Mouse (Mus musculus) heart, embryonic 14.5 days (tissue): ENCODE data around the gene Cmc4. TPM values are rescaled to one million over a fixed set of nuclear protein-coding genes. Genes with fewer than 3 reads are reported as not detected.

Experiments
- ATAC-seq: fragments of 200-750 bp; cut with Nextera tagmentation; 2 replicates; pipeline ENCODE4 v1.8.0; 2017; ENCODE audit warnings: low read depth, moderate TSS enrichment; ENCODE audit not compliant: insufficient number of reproducible peaks, insufficient read depth, low FRiP score
- H3K27ac ChIP-seq, 2 experiments: fragments of 200-500 bp in 1 of 2; fragments of 300-500 bp in 1 of 2; sonication (generic) in 1 of 2; replicated peaks in 1 of 2; 2 replicates each; pipeline ENCODE4 v1.5.1; 2012 to 2014; ENCODE audit warnings: low read depth in 2 of 2, low read length in 2 of 2, control low read depth in 1 of 2, mild to moderate bottlenecking in 1 of 2, mixed read lengths in 1 of 2; ENCODE audit not compliant: control insufficient read depth in 1 of 2, insufficient read depth in 1 of 2
- H3K27me3 ChIP-seq: fragments of 300-500 bp; sonication (generic); 2 replicates; pipeline ENCODE4 v1.6.1; 2014; ENCODE audit warnings: mild to moderate bottlenecking, low read length, control low read depth; ENCODE audit not compliant: control insufficient read depth, insufficient read depth
- H3K36me3 ChIP-seq: fragments of 300-500 bp; sonication (generic); 2 replicates; pipeline ENCODE4 v1.6.1; 2014; ENCODE audit warnings: mild to moderate bottlenecking, control low read depth, low read length, mixed read lengths; ENCODE audit not compliant: control insufficient read depth, insufficient read depth
- H3K4me1 ChIP-seq, 2 experiments: fragments of 200-500 bp in 1 of 2; fragments of 300-500 bp in 1 of 2; sonication (generic) in 1 of 2; 2 replicates each; pipeline ENCODE4 v1.6.1; 2012 to 2014; ENCODE audit warnings: low read length in 2 of 2, control low read depth in 1 of 2, mixed read lengths in 1 of 2; ENCODE audit not compliant: control insufficient read depth in 2 of 2, insufficient read depth in 2 of 2
- H3K4me2 ChIP-seq: fragments of 300-500 bp; sonication (generic); 2 replicates; pipeline ENCODE4 v1.6.1; 2014; ENCODE audit warnings: mild to moderate bottlenecking, low read length
- H3K4me3 ChIP-seq, 2 experiments: fragments of 200-500 bp in 1 of 2; fragments of 300-500 bp in 1 of 2; sonication (generic) in 1 of 2; 2 replicates each; pipeline ENCODE4 v1.5.1; 2012 to 2014; ENCODE audit warnings: low read length in 2 of 2, mild to moderate bottlenecking in 2 of 2, control low read depth in 1 of 2, low read depth in 1 of 2, moderate library complexity in 1 of 2; ENCODE audit not compliant: control insufficient read depth in 1 of 2, insufficient read depth in 1 of 2
- H3K9ac ChIP-seq: fragments of 300-500 bp; sonication (generic); 2 replicates; pipeline ENCODE4 v1.6.1; 2014; ENCODE audit warnings: mild to moderate bottlenecking, low read length
- H3K9me3 ChIP-seq: fragments of 300-500 bp; sonication (generic); 2 replicates; pipeline ENCODE4 v1.6.1; 2016; ENCODE audit warnings: low read length, control low read depth; ENCODE audit not compliant: control insufficient read depth
- WGBS: fragments of 180-500 bp; shearing (Covaris S2); extraction: QIAGEN DNeasy Blood & Tissue Kit; methylation state at CpG from one replicate; pipeline ENCODE4 v1.1.7; 2014; 5-methylcytosine and 5-hydroxymethylcytosine counted together
- polyA plus RNA-seq: library from polyadenylated mRNA; unstranded; fragments of >200 nt; fragmentation: Nextera tagmentation; extraction: Ambion mirVana; gene quantifications from 2 replicates; pipeline ENCODE4 v1.2.1, GENCODE M21; 2014

Cmc4 gene
- polyA plus RNA-seq, 1 experiment from 2014 or later, result 22.1 TPM

- H3K36me3 ChIP-seq, result no peaks in the 10 kb centered on the region
- no peaks in the 10 kb centered on the region for H3K27me3 ChIP-seq
- H3K4me3 ChIP-seq, result peak overlapping the region in 1 of 2 experiments; percentile 53; a peak in 3 of 4 replicates
- 74% methylated on average over 5 of the region's 5 CpGs for WGBS
- H3K9ac ChIP-seq, result peak overlapping the region; percentile 81
- H3K4me1 ChIP-seq, result no peaks in the 10 kb centered on the region
- no peak for ATAC-seq
- H3K27ac ChIP-seq, result peak overlapping the region in 1 of 2 experiments; percentile 92; a peak in 2 of 4 replicates
- H3K9me3 ChIP-seq, result no peaks in the 10 kb centered on the region
- peak overlapping the region; percentile 60 for H3K4me2 ChIP-seq
These were observed 34.7 kb downstream of the Cmc4 start for GRCm38 (mm10) chrX:75381699-75382098.

GRCm38 (mm10) chrX:75381176-75381575 lies 35.2 kb downstream of the Cmc4 start:
- Histone ChIP-seq H3K9me3 (no peaks in the 10 kb centered on the region), H3K4me2 (no peak overlapping the region), H3K4me1 (no peaks in the 10 kb centered on the region), H3K36me3 (no peaks in the 10 kb centered on the region), H3K27ac (no peak overlapping the region), H3K9ac (no peak overlapping the region), H3K4me3 (no peak overlapping the region), H3K27me3 (no peaks in the 10 kb centered on the region)
- ATAC-seq, result no peak
- 62% methylated on average over 1 of the region's 1 CpGs for WGBS

GRCm38 (mm10) chrX:75376815-75377214 lies 39.6 kb downstream of the Cmc4 start:
- Histone ChIP-seq H3K4me1 (no peaks in the 10 kb centered on the region), H3K36me3 (no peaks in the 10 kb centered on the region), H3K4me3 (no peak overlapping the region), H3K9ac (no peak overlapping the region), H3K27ac (no peak overlapping the region), H3K9me3 (no peaks in the 10 kb centered on the region), H3K4me2 (no peak overlapping the region), H3K27me3 (no peaks in the 10 kb centered on the region)
- no peak for ATAC-seq

- H3K4me3 ChIP-seq, result no peak overlapping the region
- H3K4me1 ChIP-seq, result peaks cover 0 to 4% of the 10 kb centered on the region in 2 experiments; a peak in 1 of 4 replicates
- no peak overlapping the region for H3K4me2 ChIP-seq
- 54% methylated on average over 2 of the region's 2 CpGs for whole genome bisulfite sequencing
- no peaks in the 10 kb centered on the region for H3K36me3 ChIP-seq
- no peak overlapping the region for H3K27ac ChIP-seq
- ATAC-seq, result no peak
- no peak overlapping the region for H3K9ac ChIP-seq
- no peaks in the 10 kb centered on the region for H3K9me3 ChIP-seq
- no peaks in the 10 kb centered on the region for H3K27me3 ChIP-seq
These were observed 43.5 kb downstream of the Cmc4 start for GRCm38 (mm10) chrX:75372666-75373425.

- Histone ChIP-seq H3K27ac (0 out of 4 replicates have a peak overlapping the region, but pooled peaks of 1 of the 2 experiments have one; percentile 24), H3K36me3 (no peaks in the 10 kb centered on the region), H3K4me2 (no peak overlapping the region), H3K9ac (no peak overlapping the region), H3K4me1 (peaks cover 0 to 4% of the 10 kb centered on the region in 2 experiments; a peak in 1 of 4 replicates), H3K4me3 (no peak overlapping the region), H3K27me3 (no peaks in the 10 kb centered on the region), H3K9me3 (no peaks in the 10 kb centered on the region)
- ATAC-seq, result peak; percentile 35; the same call in 1 of the 2 replicates
These were observed 46.2 kb downstream of the Cmc4 start for GRCm38 (mm10) chrX:75370197-75370596.

Other genes with a start within 250 kb of the Cmc4 start
- gene Fundc2, start 34.2 kb downstream of the Cmc4 start, polyA plus RNA-seq, result 100 and 108 TPM in 2 replicates
- gene F8, start 34.0 kb downstream of the Cmc4 start, polyA plus RNA-seq, result 3.1 and 4.1 TPM in 2 replicates
- gene Mtcp1, start within 50 bp of the Cmc4 start, polyA plus RNA-seq, result 8.6 and 8.8 TPM in 2 replicates
- gene Brcc3, start within 50 bp of the Cmc4 start, polyA plus RNA-seq, result 49.8 and 50.2 TPM in 2 replicates
- 156 and 169 TPM in 2 replicates for gene Vbp1, start 97.7 kb upstream of the Cmc4 start, polyA plus RNA-seq
- 0.20 and 0.30 TPM in 2 replicates for gene Rab39b, start 161.6 kb upstream of the Cmc4 start, polyA plus RNA-seq